8 mouse cellular contexts compared by ENCODE assay signal in the genomic region with DNA sequence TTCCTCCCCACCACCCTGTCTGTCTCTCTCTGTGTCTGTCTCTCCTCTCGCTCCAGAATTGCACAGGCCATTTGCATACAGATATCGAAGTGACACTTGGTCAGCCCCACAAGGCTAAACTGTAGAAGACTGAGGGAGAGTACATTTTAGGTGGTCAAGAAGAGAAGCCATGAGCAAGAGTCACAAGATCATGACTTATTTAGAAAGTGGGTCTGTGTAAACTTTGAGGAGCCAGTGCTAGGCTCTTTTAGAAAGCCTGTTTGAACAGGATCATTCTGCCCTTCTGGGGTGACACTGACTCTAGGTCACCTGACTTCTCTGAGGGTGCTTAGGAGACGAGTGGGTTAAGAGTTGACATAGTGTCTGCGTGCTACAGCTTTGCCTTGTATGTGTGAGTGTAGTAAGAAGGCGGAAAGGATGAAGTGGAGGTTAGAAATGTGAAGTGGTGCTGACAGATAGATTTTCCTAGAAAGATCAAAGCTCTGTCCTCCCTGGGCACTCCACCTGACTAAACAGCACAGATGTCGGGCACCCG. TPM values are rescaled to one million over a fixed set of nuclear protein-coding genes. Genes with fewer than 3 reads are reported as not detected.
A peak's percentile ranks its signal among the peaks of the same experiment; 100 is the strongest.
DNase-seq lines count a peak whose midpoint lies in the region; ATAC-seq and TF ChIP-seq lines count a peak whose summit lies in the region.

No protein-coding gene starts in this region.

- in situ Hi-C loops in CH12.LX (cut with MboI; ENCODE audit: low pct_ligation_motif_present, low pct_unique_long_range_greater_than_20kb, low sequenced_read_pairs), result loop anchor here (25.0 kb wide), 2 partner anchors 318 to 618 kb away; a partner anchor contains a TSS

- intact Hi-C loops in heart, postnatal 14 days (cut with DNase I), result no loop called here
- intact Hi-C loops in gastrocnemius, postnatal 36 days (cut with DNase I), result no loop called here

- ATAC-seq in heart, embryonic 11.5 days (replicated peaks; ENCODE audit: insufficient number of reproducible peaks, low FRiP score, low TSS enrichment), result peak; percentile 14; the same call in 1 of the 2 replicates
- ATAC-seq in hindbrain, embryonic 12.5 days (ENCODE audit: low FRiP score), result 0 out of 2 replicates have a peak, but pooled peaks have one; percentile 26
- ATAC-seq in midbrain, embryonic 12.5 days (ENCODE audit: low FRiP score, low read depth), result no peak

- no peak for TF ChIP-seq RAD21 in CH12.LX (IDR thresholded peaks at IDR 0.05; ENCODE audit: low read depth, low read length)

- H3K27me3 ChIP-seq in heart, embryonic 11.5 days (ENCODE audit: control insufficient read depth, insufficient read depth, low read length), result peaks cover 32% of the 10 kb centered on the region
- H3K27me3 ChIP-seq in CH12.LX (replicated peaks), result no peaks in the 10 kb centered on the region
- no peaks in the 10 kb centered on the region for H3K27me3 ChIP-seq in hindbrain, embryonic 12.5 days
- no peaks in the 10 kb centered on the region for H3K27me3 ChIP-seq in midbrain, embryonic 12.5 days

- no peaks in the 10 kb centered on the region for H3K9me3 ChIP-seq in heart, embryonic 11.5 days (replicated peaks; ENCODE audit: control insufficient read depth, low read length)
- no peaks in the 10 kb centered on the region for H3K9me3 ChIP-seq in CH12.LX (replicated peaks; ENCODE audit: low read length)
- H3K9me3 ChIP-seq in hindbrain, embryonic 12.5 days (replicated peaks), result no peaks in the 10 kb centered on the region
- no peaks in the 10 kb centered on the region for H3K9me3 ChIP-seq in midbrain, embryonic 12.5 days

- H3K79me2 ChIP-seq in CH12.LX (replicated peaks; ENCODE audit: control insufficient read depth, extremely low read depth, insufficient read depth, poor library complexity, severe bottlenecking), result no peaks in the 10 kb centered on the region; the same call in 1 of the 2 replicates

- DNase-seq in heart, postnatal 14 days, result no peak
- peak; percentile 34 for DNase-seq in CH12.LX (ENCODE audit: extremely low read depth)
- DNase-seq in T-cell, adult 2 months (ENCODE audit: low spot score), result no peak
- DNase-seq in gastrocnemius, postnatal 36 days, result no peak
- DNase-seq in gastrocnemius, postnatal 10 days, result no peak

- TF ChIP-seq EP300 in CH12.LX (IDR thresholded peaks at IDR 0.05; ENCODE audit: low read length), result peak; percentile 42; the same call in 1 of the 2 replicates

- peak overlapping the region; percentile 25 for H3K4me3 ChIP-seq in heart, embryonic 11.5 days (ENCODE audit: low read depth, low read length)
- H3K4me3 ChIP-seq in CH12.LX (replicated peaks in 1 of 3; ENCODE audit: low read depth in 2 of 3, low read length in 2 of 3, poor library complexity in 1 of 3), result peak overlapping the region in 1 of 3 experiments; percentile 12
- no peak overlapping the region for H3K4me3 ChIP-seq in hindbrain, embryonic 12.5 days
- no peak overlapping the region for H3K4me3 ChIP-seq in midbrain, embryonic 12.5 days

- WGBS in heart, embryonic 11.5 days (ENCODE audit: insufficient replicate concordance), result 31% methylated on average over 7 of the region's 7 CpGs
- 50% methylated on average over 7 of the region's 7 CpGs for WGBS in hindbrain, embryonic 12.5 days
- 50% methylated on average over 7 of the region's 7 CpGs for WGBS in midbrain, embryonic 12.5 days

- no peak for TF ChIP-seq CTCF in CH12.LX (conservative IDR thresholded peaks at IDR 0.05 in 1 of 2, IDR thresholded peaks at IDR 0.05 in 1 of 2; ENCODE audit: low read depth in 2 of 2, low read length in 2 of 2)

- no peak overlapping the region for H3K27ac ChIP-seq in heart, embryonic 11.5 days (ENCODE audit: low read depth, low read length)
- peak overlapping the region; percentile 49; the same call in 1 of the 2 replicates for H3K27ac ChIP-seq in CH12.LX (ENCODE audit: insufficient read depth, low read depth)
- H3K27ac ChIP-seq in hindbrain, embryonic 12.5 days, result no peak overlapping the region; the same call in 1 of the 2 replicates
- H3K27ac ChIP-seq in midbrain, embryonic 12.5 days (replicated peaks), result 0 out of 2 replicates have a peak overlapping the region, but pooled peaks have one; percentile 49

- H3K9ac ChIP-seq in heart, embryonic 11.5 days (ENCODE audit: low read depth, low read length), result no peak overlapping the region
- peak overlapping the region; percentile 23 for H3K9ac ChIP-seq in CH12.LX (ENCODE audit: insufficient read depth, low read depth)
- H3K9ac ChIP-seq in hindbrain, embryonic 12.5 days, result peak overlapping the region; percentile 38; the same call in 1 of the 2 replicates
- H3K9ac ChIP-seq in midbrain, embryonic 12.5 days (replicated peaks), result no peak overlapping the region

- H3K36me3 ChIP-seq in heart, embryonic 11.5 days (ENCODE audit: control insufficient read depth, insufficient read depth, low read length), result no peaks in the 10 kb centered on the region
- H3K36me3 ChIP-seq in CH12.LX (replicated peaks in 1 of 2; ENCODE audit: control insufficient read depth in 1 of 2, insufficient read depth in 1 of 2, low read length in 1 of 2), result peaks cover 0 to 2% of the 10 kb centered on the region in 2 experiments
- H3K36me3 ChIP-seq in hindbrain, embryonic 12.5 days, result no peaks in the 10 kb centered on the region
- H3K36me3 ChIP-seq in midbrain, embryonic 12.5 days, result no peaks in the 10 kb centered on the region

- H3K4me1 ChIP-seq in heart, embryonic 11.5 days (ENCODE audit: control insufficient read depth, insufficient read depth, low read length), result no peaks in the 10 kb centered on the region; the same call in 1 of the 2 replicates
- H3K4me1 ChIP-seq in CH12.LX (ENCODE audit: control insufficient read depth in 1 of 2, insufficient read depth in 2 of 2), result peaks cover 8 to 29% of the 10 kb centered on the region in 2 experiments; a peak in 3 of 4 replicates
- peaks cover 47% of the 10 kb centered on the region for H3K4me1 ChIP-seq in hindbrain, embryonic 12.5 days
- peaks cover 46% of the 10 kb centered on the region for H3K4me1 ChIP-seq in midbrain, embryonic 12.5 days

- TF ChIP-seq POLR2A in CH12.LX (IDR thresholded peaks at IDR 0.05; ENCODE audit: low read depth, low read length), result no peak

- peak overlapping the region; percentile 51 for H3K4me2 ChIP-seq in heart, embryonic 11.5 days
- peak overlapping the region; percentile 62 for H3K4me2 ChIP-seq in CH12.LX (ENCODE audit: insufficient read depth, low read depth, poor library complexity, severe bottlenecking)
- peak overlapping the region; percentile 37 for H3K4me2 ChIP-seq in hindbrain, embryonic 12.5 days (replicated peaks)
- H3K4me2 ChIP-seq in midbrain, embryonic 12.5 days (replicated peaks), result peak overlapping the region; percentile 38; the same call in 1 of the 2 replicates

- dilution Hi-C loops in CH12.LX (cut with MboI; ENCODE audit: extremely low pct_ligation_motif_present, extremely low pct_unique_long_range_greater_than_20kb, low sequenced_read_pairs), result no loop called here

TF ChIP-seq in CH12.LX, 34 proteins besides CTCF, POLR2A, EP300 and RAD21 (continues in another document):
- TF ChIP-seq USF2 (conservative IDR thresholded peaks at IDR 0.05; ENCODE audit: low read depth, low read length) (peak; percentile 16; the same call in 1 of the 2 replicates), KAT2A (IDR thresholded peaks at IDR 0.05; ENCODE audit: insufficient replicate concordance, low read length) (no peak), JUN (IDR thresholded peaks at IDR 0.05; ENCODE audit: insufficient read depth, low read depth, low read length) (no peak), ELF1 (IDR thresholded peaks at IDR 0.05; ENCODE audit: low read depth, low read length) (no peak), JUND (conservative IDR thresholded peaks at IDR 0.05; ENCODE audit: low read depth, low read length) (no peak), ETS1 (conservative IDR thresholded peaks at IDR 0.05; ENCODE audit: low read depth, low read length) (no peak), E2F4 (IDR thresholded peaks at IDR 0.05; ENCODE audit: insufficient replicate concordance, low read depth, low read length) (no peak), NELFE (IDR thresholded peaks at IDR 0.05; ENCODE audit: low read depth, low read length) (no peak), POLR2AphosphoS2 (IDR thresholded peaks at IDR 0.05; ENCODE audit: low read depth, low read length) (no peak), MXI1 (IDR thresholded peaks at IDR 0.05; ENCODE audit: low read depth, low read length) (peak; percentile 31; the same call in 1 of the 2 replicates), ZKSCAN1 (IDR thresholded peaks at IDR 0.05; ENCODE audit: borderline replicate concordance, low read depth, low read length) (no peak), CHD1 (IDR thresholded peaks at IDR 0.05; ENCODE audit: low read depth, low read length) (0 out of 2 replicates have a peak, but pooled peaks have one; percentile 30), ZNF384 (IDR thresholded peaks at IDR 0.05; ENCODE audit: low read depth, low read length) (no peak), RCOR1 (conservative IDR thresholded peaks at IDR 0.05; ENCODE audit: low read depth, low read length) (no peak), TCF12 (IDR thresholded peaks at IDR 0.05; ENCODE audit: low read depth, low read length) (no peak; the same call in 1 of the 2 replicates), MAZ (IDR thresholded peaks at IDR 0.05; ENCODE audit: low read depth, low read length) (no peak), MEF2A (IDR thresholded peaks at IDR 0.05; ENCODE audit: borderline replicate concordance, low read depth, low read length) (peak; percentile 38; the same call in 1 of the 2 replicates), ZC3H11A (IDR thresholded peaks at IDR 0.05; ENCODE audit: low read depth, low read length) (no peak), MYC (IDR thresholded peaks at IDR 0.05; ENCODE audit: low read depth, low read length) (no peak), MAFK (IDR thresholded peaks at IDR 0.05; ENCODE audit: insufficient replicate concordance, low read length) (no peak), HCFC1 (IDR thresholded peaks at IDR 0.05; ENCODE audit: low read depth, low read length) (no peak), USF1 (IDR thresholded peaks at IDR 0.05; ENCODE audit: low read depth, low read length) (no peak), CHD2 (IDR thresholded peaks at IDR 0.05; ENCODE audit: low read length) (no peak), BHLHE40 (IDR thresholded peaks at IDR 0.05; ENCODE audit: low read depth, low read length) (peak; percentile 73)

RNA-seq across cellular contexts. Expression of a gene that starts 30.3 kb away (rescaled TPM):
- polyA plus RNA-seq in heart, embryonic 11.5 days (2014; fragmentation: Nextera tagmentation; extraction: Ambion mirVana), result 0.54 and 0.90 TPM in 2 replicates
- under 1 TPM; 0.17 to 0.68 TPM for total RNA-seq in heart, postnatal 14 days (2021)
- 13.1 and 15.0 TPM in 2 replicates for total RNA-seq in CH12.LX (2012; rRNA removed)
- 14.8 and 15.9 TPM in 2 replicates for total RNA-seq in CH12.LX (2014; rRNA removed)
- polyA plus RNA-seq in CH12.LX (2012; ENCODE audit: insufficient read length, low read depth), result 8.2 and 13.6 TPM in 2 replicates
- polyA plus RNA-seq in hindbrain, embryonic 12.5 days (2016; fragmentation: Nextera tagmentation; extraction: Ambion mirVana), result 19.9 and 22.8 TPM in 2 replicates
- 22.9 and 28.2 TPM in 2 replicates for polyA plus RNA-seq in midbrain, embryonic 12.5 days (2016; fragmentation: Nextera tagmentation; extraction: Ambion mirVana)
- total RNA-seq in gastrocnemius, postnatal 36 days (2021), result under 1 TPM in 1 of 2 experiments, not detected in 1; 0.15 TPM
- under 1 TPM; 0.19 to 0.29 TPM for total RNA-seq in gastrocnemius, postnatal 10 days (2021)

Comparison
In these comparisons a context has a peak if more than half of its experiments do, and no peak if none do; other contexts are left out.
1. H3K27ac ChIP-seq: peak in CH12.LX (single experiment) and midbrain, embryonic 12.5 days (single experiment); none in heart, embryonic 11.5 days (single experiment) and hindbrain, embryonic 12.5 days (single experiment).
2. H3K9ac ChIP-seq: peak in CH12.LX (single experiment) and hindbrain, embryonic 12.5 days (single experiment); none in heart, embryonic 11.5 days (single experiment) and midbrain, embryonic 12.5 days (single experiment).
3. RNA of a gene that starts 30.3 kb away (total RNA-seq): 13.1 to 15.9 TPM in CH12.LX; 0.17 to 0.68 TPM in heart, postnatal 14 days, 0.19 to 0.29 TPM in gastrocnemius, postnatal 10 days and 0.15 TPM in gastrocnemius, postnatal 36 days; every median in the first group is over 4 times any median in the second.
4. Peak in every context shown above with its lines, with median percentiles within 50 percentile points of each other: H3K4me2 ChIP-seq.